Mouse (Mus musculus): ENCODE data around the gene Slc30a2.
"Not testable (repeated sequence)": the region's sequence is repeated elsewhere in the genome, so short reads cannot be mapped to it uniquely, and the experiment has no call there.

The Slc30a2 gene

GRCm38 (mm10) chr4:134321524-134321923, 21.5 kb upstream of the Slc30a2 start:
- DNase-seq = no peak

- no peak for DNase-seq
Measured at GRCm38 (mm10) chr4:134324655-134325054, 18.3 kb upstream of the Slc30a2 start.

GRCm38 (mm10) chr4:134326859-134327530, 16.0 kb upstream of the Slc30a2 start:
- no peak for DNase-seq

- DNase-seq = no peak
Measured at GRCm38 (mm10) chr4:134328151-134328550, 14.8 kb upstream of the Slc30a2 start.

- DNase-seq = no peak
Measured at GRCm38 (mm10) chr4:134328832-134329231, 14.1 kb upstream of the Slc30a2 start.

- no peak for DNase-seq
Measured at GRCm38 (mm10) chr4:134330281-134330680, 12.7 kb upstream of the Slc30a2 start.

GRCm38 (mm10) chr4:134341231-134341630, 1.8 kb upstream of the Slc30a2 start:
- DNase-seq = not testable (repeated sequence)

GRCm38 (mm10) chr4:134342213-134342779, 685 bp upstream of the Slc30a2 start:
- no peak for DNase-seq

GRCm38 (mm10) chr4:134344620-134345019, 1.6 kb downstream of the Slc30a2 start:
- DNase-seq = no peak

GRCm38 (mm10) chr4:134345802-134346201, 2.8 kb downstream of the Slc30a2 start:
- DNase-seq = no peak

- no peak for DNase-seq
Measured at GRCm38 (mm10) chr4:134348078-134348477, 5.1 kb downstream of the Slc30a2 start.

GRCm38 (mm10) chr4:134348545-134348944, 5.6 kb downstream of the Slc30a2 start:
- DNase-seq = no peak

GRCm38 (mm10) chr4:134349829-134350228, 6.8 kb downstream of the Slc30a2 start:
- DNase-seq = no peak

GRCm38 (mm10) chr4:134350641-134351040, 7.7 kb downstream of the Slc30a2 start:
- no peak for DNase-seq

- DNase-seq = no peak
Measured at GRCm38 (mm10) chr4:134351329-134352260, 8.6 kb downstream of the Slc30a2 start.

- DNase-seq = no peak
Measured at GRCm38 (mm10) chr4:134352261-134352707, 9.3 kb downstream of the Slc30a2 start.

GRCm38 (mm10) chr4:134352929-134353328, 9.9 kb downstream of the Slc30a2 start:
- DNase-seq = no peak

GRCm38 (mm10) chr4:134353527-134354409, 10.8 kb downstream of the Slc30a2 start:
- no peak for DNase-seq

GRCm38 (mm10) chr4:134355841-134356452, 13.0 kb downstream of the Slc30a2 start:
- no peak for DNase-seq

GRCm38 (mm10) chr4:134356591-134357460, 13.8 kb downstream of the Slc30a2 start:
- DNase-seq = peak; percentile 71

GRCm38 (mm10) chr4:134357461-134357771, 14.4 kb downstream of the Slc30a2 start:
- DNase-seq = no peak
